Comparison of ENCODE assay signal across 7 mouse cellular contexts in genomic region chr5:134454421-134454820, GRCm38 (mm10). TPM values are rescaled to one million over a fixed set of nuclear protein-coding genes. Genes with fewer than 3 reads are reported as not detected.
DNase-seq lines count a peak whose midpoint lies in the region; ATAC-seq and TF ChIP-seq lines count a peak whose summit lies in the region.

No protein-coding gene starts in this region.

- peak overlapping the region; percentile 91 for H3K4me2 ChIP-seq in heart, embryonic 11.5 days
- peak overlapping the region; percentile 85 for H3K4me2 ChIP-seq in liver, embryonic 12.5 days

- 0 out of 2 replicates have a peak, but pooled peaks cover 5% of the 10 kb centered on the region for H3K9me3 ChIP-seq in E14TG2a.4 (ENCODE audit: low read length)
- H3K9me3 ChIP-seq in ES-Bruce4 (replicated peaks; ENCODE audit: control insufficient read depth, insufficient read depth, low read length, poor library complexity, severe bottlenecking), result no peaks in the 10 kb centered on the region
- no peaks in the 10 kb centered on the region; the same call in 1 of the 2 replicates for H3K9me3 ChIP-seq in heart, embryonic 11.5 days (replicated peaks; ENCODE audit: control insufficient read depth, low read length)
- H3K9me3 ChIP-seq in liver, embryonic 12.5 days (replicated peaks), result 0 out of 2 replicates have a peak, but pooled peaks cover 2% of the 10 kb centered on the region

- ATAC-seq in heart, embryonic 11.5 days (replicated peaks; ENCODE audit: insufficient number of reproducible peaks, low FRiP score, low TSS enrichment), result no peak
- ATAC-seq in liver, embryonic 12.5 days, result no peak

- TF ChIP-seq CTCF in E14TG2a.4 (conservative IDR thresholded peaks at IDR 0.05; ENCODE audit: low read length) (no peak), ES-Bruce4 (IDR thresholded peaks at IDR 0.05; ENCODE audit: low read depth, low read length) (no peak)

- no peak for TF ChIP-seq POLR2A in ES-Bruce4 (IDR thresholded peaks at IDR 0.05; ENCODE audit: insufficient read depth, low read length)

- H3K36me3 ChIP-seq in E14TG2a.4 (ENCODE audit: insufficient read depth, low read length) (peaks cover 25% of the 10 kb centered on the region), ES-Bruce4 (ENCODE audit: control insufficient read depth, insufficient read depth, low read length, poor library complexity, severe bottlenecking) (no peaks in the 10 kb centered on the region)
- H3K36me3 ChIP-seq in heart, embryonic 11.5 days (ENCODE audit: control insufficient read depth, insufficient read depth, low read length), result peaks cover 6% of the 10 kb centered on the region; the same call in 1 of the 2 replicates
- peaks cover 13% of the 10 kb centered on the region for H3K36me3 ChIP-seq in liver, embryonic 12.5 days

- H3K4me3 ChIP-seq in E14TG2a.4 (replicated peaks; ENCODE audit: low read length) (peak overlapping the region; percentile 84), ES-Bruce4 (ENCODE audit: low read depth, low read length) (peak overlapping the region; percentile 17; the same call in 1 of the 2 replicates)
- H3K4me3 ChIP-seq in heart, embryonic 11.5 days (ENCODE audit: low read depth, low read length), result peak overlapping the region; percentile 78
- peak overlapping the region; percentile 76; the same call in 1 of the 2 replicates for H3K4me3 ChIP-seq in liver, embryonic 12.5 days

- intact Hi-C loops in left cerebral cortex, postnatal 14 days (cut with DNase I), result no loop called here

- H3K27ac ChIP-seq in ES-Bruce4 (ENCODE audit: insufficient read depth, low read length), result no peak overlapping the region
- no peak overlapping the region for H3K27ac ChIP-seq in heart, embryonic 11.5 days (ENCODE audit: low read depth, low read length)
- no peak overlapping the region for H3K27ac ChIP-seq in liver, embryonic 12.5 days

- peaks cover 76% of the 10 kb centered on the region for H3K4me1 ChIP-seq in E14TG2a.4 (replicated peaks; ENCODE audit: low read depth, low read length)
- peaks cover 3% of the 10 kb centered on the region for H3K4me1 ChIP-seq in ES-Bruce4 (ENCODE audit: control insufficient read depth, insufficient read depth, low read length)
- peaks cover 17% of the 10 kb centered on the region for H3K4me1 ChIP-seq in heart, embryonic 11.5 days (ENCODE audit: control insufficient read depth, insufficient read depth, low read length)
- peaks cover 41% of the 10 kb centered on the region for H3K4me1 ChIP-seq in liver, embryonic 12.5 days

- DNase-seq in right cerebral cortex, postnatal 25 days, result no peak
- no peak for DNase-seq in testis, postnatal 14 days (ENCODE audit: low spot score)
- no peak for DNase-seq in left cerebral cortex, postnatal 14 days (ENCODE audit: low spot score in 2 of 2)

- H3K27me3 ChIP-seq in E14TG2a.4 (ENCODE audit: insufficient read depth, low read length) (no peaks in the 10 kb centered on the region), ES-Bruce4 (ENCODE audit: control insufficient read depth, insufficient read depth, low read length, poor library complexity, severe bottlenecking) (no peaks in the 10 kb centered on the region)
- no peaks in the 10 kb centered on the region for H3K27me3 ChIP-seq in heart, embryonic 11.5 days (ENCODE audit: control insufficient read depth, insufficient read depth, low read length)
- H3K27me3 ChIP-seq in liver, embryonic 12.5 days (replicated peaks), result no peaks in the 10 kb centered on the region

- WGBS in heart, embryonic 11.5 days (ENCODE audit: insufficient replicate concordance), result 65% methylated on average over 9 of the region's 9 CpGs
- 78% methylated on average over 9 of the region's 9 CpGs for WGBS in liver, embryonic 12.5 days (ENCODE audit: insufficient replicate concordance)

- no peak for TF ChIP-seq EP300 in ES-Bruce4 (IDR thresholded peaks at IDR 0.05; ENCODE audit: insufficient read depth, low read depth, low read length)

- H3K9ac ChIP-seq in ES-Bruce4 (ENCODE audit: low read depth, poor library complexity, severe bottlenecking), result peak overlapping the region; percentile 88
- no peak overlapping the region for H3K9ac ChIP-seq in heart, embryonic 11.5 days (ENCODE audit: low read depth, low read length)
- H3K9ac ChIP-seq in liver, embryonic 12.5 days, result no peak overlapping the region

RNA-seq across cellular contexts. Expression of gene Gtf2ird1, which starts 2.1 kb away (rescaled TPM):
- polyA plus RNA-seq in ES-Bruce4 (2011; ENCODE audit: insufficient read depth, insufficient read length, low read depth, missing spikeins), result 91.5 and 94.2 TPM in 2 replicates
- 49.0 and 55.7 TPM in 2 replicates for polyA plus RNA-seq in heart, embryonic 11.5 days (2014; fragmentation: Nextera tagmentation; extraction: Ambion mirVana)
- 23.5 and 26.4 TPM in 2 replicates for polyA plus RNA-seq in liver, embryonic 12.5 days (2016; fragmentation: Nextera tagmentation; extraction: Ambion mirVana)
- 10 to 100 TPM; 36.4 to 43.8 TPM for total RNA-seq in left cerebral cortex, postnatal 14 days (2021)

Comparison
In these comparisons a context has a peak if more than half of its experiments do, and no peak if none do; other contexts are left out.
1. H3K4me3 ChIP-seq: peak in every context shown above with its lines; median percentile 84 in E14TG2a.4; 78 in heart, embryonic 11.5 days; 76 in liver, embryonic 12.5 days; 17 in ES-Bruce4.